Mouse (Mus musculus): ENCODE data around the gene Flt1.
A peak's percentile ranks its signal among the peaks of the same experiment; 100 is the strongest.
"Not testable (repeated sequence)": the region's sequence is repeated elsewhere in the genome, so short reads cannot be mapped to it uniquely, and the experiment has no call there.

The Flt1 gene

DNA sequence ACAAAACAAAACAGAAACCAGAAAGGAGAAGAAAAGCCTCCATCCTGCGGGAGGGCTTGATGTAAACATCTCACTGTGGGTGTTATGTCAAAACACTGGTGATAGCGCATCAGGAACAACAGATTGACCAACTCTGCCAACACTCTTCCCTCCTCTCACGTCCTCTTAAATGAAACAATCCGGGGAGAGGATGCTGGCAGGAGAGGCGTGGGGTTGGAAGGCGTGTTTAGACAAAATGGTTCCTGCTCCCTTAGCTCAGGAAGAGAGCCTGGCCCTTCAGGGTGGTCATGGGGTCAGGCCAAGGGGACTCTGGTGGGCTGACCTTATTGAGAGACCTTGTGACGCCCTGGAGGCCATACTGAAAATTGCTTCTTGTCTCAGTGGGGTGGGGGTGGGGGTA lies 65.9 kb downstream of the Flt1 start:
- peak; percentile 56 to 71 for DNase-seq

DNA sequence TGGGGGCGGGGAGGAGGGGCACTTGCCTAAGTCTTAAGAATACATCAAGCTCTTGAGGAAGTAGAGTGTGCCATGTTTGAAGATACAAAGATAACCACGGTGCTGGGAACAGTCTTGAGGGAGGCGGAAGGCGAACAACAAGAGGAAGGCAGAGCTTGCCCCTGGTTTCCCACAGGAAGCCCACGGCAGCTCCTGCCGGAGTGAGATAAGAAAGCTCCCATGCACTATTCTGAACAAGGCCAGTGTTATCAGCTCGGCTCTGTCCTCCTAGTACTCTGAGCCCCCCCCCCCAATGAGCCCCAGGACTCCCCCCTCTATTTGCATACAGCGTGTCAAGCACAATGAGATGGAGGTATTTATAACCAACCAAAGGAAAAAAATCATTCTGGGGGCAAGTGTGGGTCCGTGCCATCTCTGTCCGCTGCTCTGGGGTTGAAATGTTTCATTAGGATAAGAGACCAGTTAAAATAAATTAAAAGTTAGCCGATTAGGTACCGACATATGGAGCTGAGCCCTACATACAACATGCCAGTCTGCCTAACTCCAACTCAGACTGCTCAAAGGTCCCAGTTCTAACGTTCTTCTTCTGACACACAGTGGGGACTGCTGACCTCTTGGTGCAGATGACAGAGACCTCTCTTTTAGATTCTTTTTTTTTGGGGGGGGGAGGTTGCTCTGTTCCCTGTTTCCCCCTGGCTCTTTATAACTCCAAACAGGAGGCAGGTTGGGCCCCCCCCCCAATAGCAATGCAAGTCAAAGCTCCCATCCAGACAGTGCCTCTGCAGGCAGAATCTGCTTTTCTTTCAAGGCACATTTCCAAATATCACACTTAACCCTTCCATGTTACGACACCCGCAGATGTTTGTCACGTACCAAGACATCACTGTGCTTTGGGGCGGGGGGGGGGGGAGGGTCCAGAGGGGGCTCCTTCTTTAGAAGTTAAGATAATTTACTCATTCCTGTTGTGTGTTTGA lies 67.6 kb downstream of the Flt1 start:
- DNase-seq, result peak; percentile 65 to 88

DNA sequence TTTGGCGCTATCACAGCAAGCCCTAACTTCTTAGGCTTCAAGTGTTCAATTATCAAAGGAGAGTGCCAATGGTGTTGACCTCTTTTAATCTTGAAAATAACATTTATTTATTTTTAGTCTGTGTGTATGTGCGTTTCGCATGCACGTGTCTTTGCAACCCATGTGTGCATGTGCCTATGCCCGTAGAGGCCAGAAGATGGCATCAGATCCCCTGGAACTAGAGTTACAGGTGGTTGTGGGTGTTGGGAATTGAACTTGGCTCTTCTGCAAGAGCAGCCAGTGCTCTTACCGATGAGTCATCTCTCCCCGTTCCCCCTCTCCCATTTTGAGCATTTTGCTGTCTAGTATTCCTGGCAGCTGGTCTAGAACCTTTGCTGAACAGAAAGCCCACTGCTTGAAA lies 70.0 kb downstream of the Flt1 start:
- DNase-seq, result no peak

DNA sequence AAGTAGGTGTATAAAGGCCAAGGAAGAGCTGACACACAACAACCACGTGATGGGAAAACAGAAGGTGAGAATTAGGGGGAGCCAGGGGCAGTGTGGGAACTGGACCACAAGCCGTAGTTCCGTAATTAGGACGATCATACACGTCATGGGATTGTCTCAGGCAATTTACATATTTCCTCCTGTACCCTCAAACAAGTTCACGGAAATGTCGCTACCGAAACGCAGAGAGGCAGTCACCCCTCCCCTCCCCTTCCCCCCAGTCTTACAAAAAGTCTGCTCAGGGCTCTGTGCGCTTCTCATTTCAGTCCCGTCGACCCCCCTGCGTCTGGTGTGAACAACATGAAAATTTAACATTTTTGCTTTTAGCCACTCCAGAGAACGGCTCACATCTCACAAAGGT lies 74.6 kb downstream of the Flt1 start:
- no peak for DNase-seq

DNA sequence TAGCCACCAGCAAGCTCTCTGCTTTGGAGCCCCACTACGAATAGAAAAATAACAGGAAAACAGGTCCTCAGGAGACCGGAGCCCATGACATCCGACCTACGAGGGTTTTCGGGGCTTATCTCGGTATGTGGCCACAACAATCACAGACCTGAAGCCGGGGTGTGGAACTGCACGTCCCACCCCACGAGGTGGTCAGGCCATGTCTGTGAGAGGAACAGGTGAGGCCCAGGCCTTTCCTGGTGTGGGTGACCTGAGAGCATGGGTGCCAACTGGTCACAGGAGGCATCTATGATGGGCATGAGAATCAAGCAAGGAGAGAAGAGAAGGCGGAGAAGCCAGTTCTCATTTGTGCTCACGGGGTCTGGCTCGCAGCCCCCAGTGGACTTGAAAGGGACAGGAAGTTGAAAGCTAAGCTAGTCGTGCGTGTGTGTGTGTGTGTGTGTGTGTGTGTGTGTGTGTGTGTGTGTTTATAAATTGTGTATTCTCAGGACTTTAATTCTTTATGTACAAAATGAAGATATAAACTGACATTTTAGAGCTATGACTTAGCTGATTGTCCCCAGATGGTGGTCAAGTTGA lies 79.4 kb downstream of the Flt1 start:
- DNase-seq, result peak; percentile 16 to 51

DNA sequence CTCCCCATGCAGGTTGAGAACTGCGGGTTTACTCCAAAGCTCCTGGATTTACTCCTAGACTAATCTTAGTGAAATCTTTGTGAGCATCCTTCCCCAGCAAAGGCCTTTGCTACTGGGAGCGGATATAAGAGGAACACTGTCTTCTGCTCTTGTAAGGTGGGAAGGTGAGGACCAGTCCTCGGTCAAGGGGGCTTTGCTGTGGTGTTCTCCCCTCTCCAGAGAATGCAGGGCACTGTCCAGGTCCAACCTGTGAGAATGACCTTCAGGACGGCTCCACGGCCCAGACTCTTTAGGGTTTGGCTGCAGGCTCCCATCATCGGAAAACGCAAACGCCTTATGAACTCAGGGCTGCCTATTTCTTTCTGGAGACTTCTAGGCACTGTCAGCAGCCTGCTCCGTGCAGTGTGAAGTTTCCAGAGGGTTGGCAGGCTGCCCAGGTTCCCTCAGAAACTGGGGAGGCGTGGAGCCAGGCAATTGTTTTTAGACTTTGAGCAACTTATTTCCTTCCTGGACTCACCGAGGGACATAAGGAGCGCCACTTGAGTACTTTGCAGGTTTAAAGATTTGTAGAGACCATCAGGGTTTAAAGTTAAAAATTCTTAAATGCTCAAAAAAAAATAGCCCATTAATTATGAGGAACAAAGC lies 80.7 kb downstream of the Flt1 start:
- DNase-seq, result peak; percentile 83 to 89

DNA sequence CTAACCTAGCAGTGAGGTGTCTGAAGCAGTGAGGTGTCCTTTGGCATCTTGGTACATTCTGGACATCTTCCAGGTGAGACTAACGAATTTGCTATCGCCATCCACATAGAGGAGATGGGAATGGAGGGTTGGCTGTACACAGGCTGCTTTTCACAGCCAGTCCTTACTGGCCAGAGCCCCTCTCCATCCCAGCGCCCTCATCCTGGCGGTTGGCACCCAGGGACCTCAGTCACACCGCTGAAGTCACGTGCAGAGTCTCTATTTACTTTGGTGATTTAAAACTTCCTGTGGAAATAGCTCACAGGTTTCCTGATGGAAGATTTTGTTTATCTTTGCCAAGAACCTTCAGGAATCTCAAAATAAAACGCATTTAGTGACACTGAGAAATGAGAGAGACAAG lies 84.4 kb downstream of the Flt1 start:
- no peak for DNase-seq

DNA sequence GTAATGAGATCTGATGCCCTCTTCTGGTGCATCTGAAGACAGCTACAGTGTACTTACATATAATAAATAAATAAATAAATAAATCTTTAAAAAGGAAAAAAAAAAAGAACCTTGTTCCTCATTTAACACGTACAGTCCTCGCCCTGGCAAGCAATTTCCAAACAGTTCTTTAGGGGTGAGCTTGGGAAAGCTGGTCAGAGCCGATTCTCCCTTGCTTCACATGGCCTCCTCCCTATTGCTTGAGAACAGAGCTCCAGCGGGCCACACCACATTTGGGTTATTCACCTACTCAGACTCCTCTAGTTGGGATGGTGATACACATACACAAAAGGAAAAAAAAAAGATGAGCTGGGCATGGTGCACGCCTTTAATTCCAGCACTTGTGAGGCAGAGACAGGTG lies 85.9 kb downstream of the Flt1 start:
- DNase-seq, result no peak

DNA sequence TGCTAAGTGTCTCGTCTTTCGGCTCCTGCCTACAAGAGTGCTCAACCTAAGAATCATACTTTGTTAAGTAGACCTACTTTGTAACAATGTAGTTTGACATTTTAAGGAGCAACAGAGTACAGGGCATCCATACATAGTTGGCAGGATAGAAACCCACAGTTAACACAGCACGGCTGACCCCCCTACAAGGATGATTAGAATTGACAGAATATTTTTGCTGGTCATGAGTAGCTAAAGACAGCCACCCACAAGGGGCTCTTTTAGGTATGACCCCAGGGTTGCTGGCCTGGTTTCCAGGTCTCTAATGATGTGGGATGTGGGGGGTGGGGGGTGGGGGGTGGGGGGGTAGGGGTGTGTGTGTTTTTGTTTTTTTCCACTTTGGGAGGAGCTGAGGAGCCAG lies 89.1 kb downstream of the Flt1 start:
- DNase-seq, result no peak

DNA sequence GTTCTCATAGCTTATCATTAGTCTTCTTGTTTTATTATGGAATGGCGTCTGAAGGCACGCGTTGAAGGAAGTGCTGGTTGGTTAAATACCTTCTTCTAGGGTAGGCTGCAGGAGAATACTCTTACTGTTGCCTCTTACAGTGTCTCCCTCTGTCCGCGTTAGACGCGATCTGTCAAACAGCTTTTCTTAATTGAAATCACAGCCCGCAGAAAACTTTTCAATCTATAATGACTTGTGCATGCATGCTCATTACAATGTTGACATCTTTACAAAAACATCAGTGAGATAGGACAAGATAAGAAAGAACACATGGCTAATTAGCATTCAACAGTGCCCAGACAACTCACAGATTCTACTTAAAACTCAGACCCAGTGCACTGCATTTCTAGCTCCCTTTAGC lies 89.9 kb downstream of the Flt1 start:
- DNase-seq, result no peak

DNA sequence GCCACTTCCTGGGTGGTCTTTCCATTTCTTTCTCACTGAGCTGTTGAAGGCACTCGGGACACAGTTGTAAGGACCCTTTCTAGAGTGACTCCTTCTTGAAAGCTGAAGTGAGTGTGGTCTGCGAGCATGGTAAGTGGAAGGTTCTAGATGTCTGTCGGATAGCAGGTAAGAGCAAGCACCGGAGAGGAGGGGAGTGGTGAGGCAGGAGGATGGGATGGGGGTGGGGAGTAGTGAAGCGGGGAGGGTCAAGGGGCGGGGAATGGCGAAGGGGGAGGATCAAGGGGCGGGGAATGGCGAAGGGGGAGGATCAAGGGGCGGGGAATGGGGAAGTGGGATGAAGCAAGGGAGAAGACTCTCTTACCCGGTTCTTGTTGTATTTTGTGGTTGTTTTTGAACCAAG lies 91.8 kb downstream of the Flt1 start:
- DNase-seq, result no peak

DNA sequence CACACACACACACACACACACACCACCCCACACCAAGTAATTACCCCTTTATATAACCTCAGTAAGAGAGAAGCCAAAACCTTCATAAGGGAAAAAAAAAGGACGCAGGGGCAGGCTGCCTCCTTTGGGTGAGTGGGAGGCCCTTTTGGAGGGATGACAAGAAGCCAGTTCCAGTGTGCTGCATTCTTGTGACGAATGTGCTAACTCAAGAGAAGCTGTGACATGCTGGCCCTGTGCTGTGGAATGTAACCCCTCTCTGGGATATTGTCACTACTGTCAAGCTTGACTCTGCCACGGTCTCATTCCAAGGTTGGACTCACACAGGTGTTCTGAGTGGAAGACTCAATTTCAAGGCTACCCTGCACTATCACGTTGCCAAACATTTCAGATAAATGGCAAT lies 93.1 kb downstream of the Flt1 start:
- DNase-seq, result no peak

DNA sequence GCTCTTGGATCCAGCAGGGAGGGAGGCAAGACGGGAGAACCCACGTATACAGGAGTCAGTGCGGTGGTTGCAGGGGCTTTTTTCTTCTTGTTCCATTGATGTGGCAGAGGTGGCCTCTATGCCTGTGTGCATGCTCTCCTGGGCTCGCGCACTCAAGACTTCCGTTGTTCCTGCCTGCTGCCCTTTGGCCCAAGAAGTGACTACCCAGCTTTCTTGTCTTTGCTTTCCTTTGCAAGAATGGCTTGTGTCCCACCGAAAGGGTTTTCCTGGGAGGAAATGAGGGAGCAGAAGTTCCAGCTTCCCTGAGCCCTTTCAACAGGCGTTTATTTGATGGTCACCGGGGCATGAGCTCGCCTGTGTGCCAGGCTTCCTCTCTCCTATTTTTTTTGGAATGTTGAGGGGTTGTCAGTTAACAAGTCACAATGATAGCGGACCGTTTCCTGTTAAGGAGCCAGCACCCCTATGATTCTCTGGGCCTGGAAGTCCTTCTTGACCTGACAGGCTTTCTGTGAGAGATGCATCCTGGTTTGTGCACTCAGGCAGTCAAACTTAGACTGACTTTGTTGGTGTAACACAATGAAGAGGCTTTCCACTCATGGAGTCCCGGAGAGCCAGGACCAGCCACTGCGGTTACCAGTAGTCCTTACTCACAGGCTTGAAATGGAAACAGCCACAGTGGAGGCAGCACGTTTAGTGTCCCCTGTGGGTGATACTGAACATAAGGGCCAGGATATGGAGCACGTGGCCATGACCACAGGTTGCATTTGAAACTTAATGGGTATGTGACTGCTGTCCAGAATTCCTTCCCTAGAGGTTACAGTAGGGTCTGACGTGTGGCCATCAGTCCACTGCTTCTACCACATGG lies 95.2 kb downstream of the Flt1 start:
- DNase-seq, result peak in 1 of 2 experiments; percentile 35

DNA sequence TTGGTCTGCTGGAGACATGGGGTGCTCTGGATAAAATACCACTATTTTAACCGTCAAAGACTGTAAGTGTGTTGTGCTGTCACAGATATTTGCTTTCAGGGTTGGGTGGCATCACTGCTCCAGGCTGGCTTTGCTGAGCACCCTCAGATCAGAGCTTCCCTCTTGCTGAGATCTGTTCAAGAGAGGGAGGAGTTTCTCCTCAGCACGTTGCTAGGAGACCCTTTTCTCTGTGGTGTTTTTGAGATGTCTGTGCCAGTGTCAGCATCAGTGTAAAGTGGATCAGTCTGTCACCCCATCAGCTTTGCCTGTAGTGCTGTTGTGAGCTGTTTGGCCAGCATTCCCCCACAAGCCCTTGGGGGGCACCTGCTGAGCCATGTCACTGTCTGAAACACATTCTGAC lies 98.9 kb downstream of the Flt1 start:
- DNase-seq, result no peak

DNA sequence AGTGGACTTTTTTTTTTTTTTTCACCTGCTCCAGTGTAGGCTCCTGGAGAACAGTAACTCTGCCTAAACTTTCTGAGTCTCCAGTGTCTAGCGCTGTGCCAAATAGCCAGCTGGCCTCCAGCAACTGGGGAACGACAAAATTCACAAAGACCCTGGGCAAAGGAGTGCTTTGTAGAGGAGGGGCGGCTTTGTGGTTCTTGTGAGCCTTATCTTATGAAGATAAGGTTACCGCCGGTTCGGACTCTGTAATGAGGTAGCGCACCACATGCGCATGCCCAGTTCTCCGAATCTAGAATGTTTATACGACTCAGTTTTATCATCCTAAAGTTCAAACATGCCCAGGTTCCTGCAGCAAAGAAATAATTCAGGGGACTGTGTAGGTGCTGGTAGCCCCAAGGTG lies 102.1 kb downstream of the Flt1 start:
- no peak for DNase-seq

DNA sequence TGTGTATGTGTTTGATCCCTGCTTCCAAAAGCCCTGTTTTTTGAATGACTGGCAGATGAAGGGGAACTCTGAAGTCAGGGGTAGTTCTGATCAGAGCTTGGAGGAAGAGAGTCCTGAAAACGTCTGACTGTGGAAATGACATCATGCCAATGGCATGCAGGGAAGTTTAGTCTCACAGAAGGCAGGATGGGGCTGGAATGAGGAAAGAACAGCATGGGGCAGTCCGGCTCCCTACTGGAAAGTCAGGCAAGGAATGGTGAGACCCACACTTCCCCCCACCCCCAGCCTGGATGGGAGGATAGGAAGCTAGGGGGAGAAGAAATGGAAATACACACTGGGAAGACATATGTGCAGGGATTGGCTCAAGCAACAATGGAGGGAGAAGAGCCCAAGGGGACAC lies 105.6 kb downstream of the Flt1 start:
- DNase-seq, result peak; percentile 59 to 61

DNA sequence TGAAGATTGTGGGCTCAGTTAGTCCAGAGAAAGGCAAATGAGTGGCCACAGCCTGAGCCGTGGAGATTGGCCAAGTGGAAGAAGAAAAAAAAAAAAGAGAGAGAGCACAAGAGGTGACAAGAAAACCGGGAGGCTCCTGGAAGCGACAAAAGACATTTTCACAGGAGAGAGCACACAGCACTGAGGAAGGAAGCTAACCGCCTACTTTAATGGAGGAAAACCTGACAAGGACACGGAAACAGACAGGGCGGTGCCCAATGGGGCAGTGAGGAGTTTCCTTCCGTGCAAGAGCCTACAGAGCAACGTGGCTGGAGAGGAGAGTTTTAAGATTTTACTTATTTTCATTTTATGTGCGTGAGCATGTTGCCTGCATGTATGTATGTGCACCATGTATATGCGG lies 107.6 kb downstream of the Flt1 start:
- DNase-seq, result peak in 1 of 2 experiments; percentile 52

DNA sequence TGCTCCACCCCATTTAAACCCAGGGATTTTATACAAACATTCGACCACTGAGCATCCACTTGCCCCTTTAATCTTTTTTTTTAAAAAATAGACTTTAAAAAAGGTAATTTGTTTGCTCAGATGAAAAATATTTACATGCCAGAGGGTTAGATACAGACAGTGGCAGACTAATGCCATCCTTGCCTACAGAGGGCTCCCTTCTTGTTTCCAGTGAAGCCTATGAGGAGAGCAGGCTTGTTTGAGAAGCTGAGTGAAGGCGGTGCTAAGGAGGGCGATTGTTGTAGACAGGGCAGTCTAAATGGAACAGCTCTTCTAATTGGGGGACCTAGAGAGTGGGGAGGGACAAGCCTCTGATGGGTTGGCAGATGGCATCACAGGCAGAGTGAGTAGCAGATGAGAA lies 109.4 kb downstream of the Flt1 start:
- DNase-seq, result no peak

DNA sequence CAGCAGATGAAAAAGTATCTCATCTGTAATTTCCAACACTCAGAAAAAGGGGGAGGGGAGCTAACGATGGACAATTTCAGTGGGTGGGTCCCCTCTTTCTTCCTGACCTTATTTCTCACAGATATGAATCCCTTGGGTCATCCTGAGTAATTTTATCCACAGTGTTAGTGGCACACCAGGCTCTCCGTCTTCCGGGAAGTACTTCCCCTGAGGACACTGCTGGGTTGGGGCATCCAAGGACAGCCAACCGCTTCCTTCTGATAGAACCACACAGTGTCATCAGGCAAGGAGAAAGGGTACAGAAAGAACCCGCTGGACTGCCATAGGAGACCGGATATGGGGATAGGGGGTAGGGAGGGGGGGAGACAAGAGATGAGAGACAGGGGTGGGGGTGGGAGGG lies 111.2 kb downstream of the Flt1 start:
- no peak for DNase-seq

DNA sequence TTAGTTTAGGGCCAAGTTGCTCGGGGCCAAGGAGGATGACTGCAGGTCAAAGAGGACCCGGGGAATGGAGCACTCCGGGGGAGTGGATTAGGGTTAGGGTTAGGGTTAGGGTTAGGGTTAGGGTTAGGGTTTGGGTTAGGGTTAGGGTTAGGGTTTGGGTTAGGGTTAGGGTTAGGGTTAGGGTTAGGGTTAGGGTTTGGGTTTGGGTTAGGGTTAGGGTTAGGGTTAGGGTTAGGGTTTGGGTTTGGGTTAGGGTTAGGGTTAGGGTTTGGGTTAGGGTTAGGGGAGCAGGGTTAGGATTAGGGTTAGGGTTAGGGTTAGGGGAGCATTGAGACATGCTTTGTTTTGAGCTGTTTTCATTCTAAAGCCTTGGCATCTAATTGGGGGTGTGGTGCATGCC lies 114.5 kb downstream of the Flt1 start:
- not testable (repeated sequence) for DNase-seq

DNA sequence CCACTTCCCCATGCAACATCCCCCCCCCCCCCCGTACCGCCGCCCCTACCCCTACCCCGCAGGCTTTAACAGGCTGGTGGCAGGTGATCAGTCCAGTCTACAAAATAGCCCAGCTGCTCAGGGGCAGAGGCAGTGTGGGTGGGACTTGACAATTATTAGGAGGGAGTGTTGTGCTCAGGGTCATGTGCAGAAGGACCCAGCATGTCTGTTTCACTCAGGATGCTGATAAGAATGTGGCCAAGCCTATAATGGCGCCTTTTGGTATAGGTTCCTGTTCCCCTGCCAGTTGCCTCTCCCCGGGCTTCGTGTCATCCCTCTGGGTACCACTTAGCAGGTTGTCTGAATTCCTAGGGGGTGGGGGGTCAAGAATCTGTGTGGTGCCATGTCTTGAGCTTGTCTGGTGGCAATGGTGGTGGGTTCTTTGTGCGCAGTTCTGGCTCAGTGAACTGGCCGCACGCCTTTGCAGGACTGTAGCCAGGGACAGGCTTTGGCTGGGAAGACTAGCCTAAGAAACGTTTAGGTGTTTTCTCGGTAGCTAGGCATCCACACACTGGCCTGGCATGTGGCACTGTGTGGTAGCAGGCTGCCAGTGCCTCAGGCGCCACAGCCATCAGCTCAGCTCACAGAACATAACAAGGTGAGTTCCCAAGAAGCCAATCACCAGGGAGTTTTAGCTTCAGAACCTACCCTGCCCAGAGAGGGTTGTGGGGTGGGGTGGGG lies 118.4 kb downstream of the Flt1 start:
- no peak for DNase-seq

DNA sequence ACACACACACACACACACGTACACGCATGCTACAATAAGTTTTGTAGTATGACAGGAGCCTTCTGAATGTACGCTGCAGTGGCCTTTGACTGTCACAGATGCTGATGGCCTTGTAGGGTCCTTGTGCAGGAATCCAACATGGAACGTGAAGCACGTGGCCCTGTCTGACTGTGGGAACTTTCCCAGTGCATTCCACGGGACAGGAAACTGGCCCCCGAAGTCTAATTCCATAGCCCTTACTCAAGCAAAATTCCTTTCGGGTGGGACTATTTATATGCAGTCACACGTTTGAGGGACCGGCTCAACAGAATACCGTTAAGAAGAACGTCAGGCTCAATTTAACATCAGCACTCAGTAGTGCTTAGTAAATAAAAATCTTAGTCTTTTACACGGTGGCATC lies 119.1 kb downstream of the Flt1 start:
- DNase-seq, result no peak
